Mouse (Mus musculus): ENCODE measurements around the gene Gmip. TPM values are rescaled to one million over a fixed set of nuclear protein-coding genes. Genes with fewer than 3 reads are reported as not detected.

The Gmip gene
- 1.6 TPM for polyA plus RNA-seq (2014; fragmentation: Illumina TruSeq; extraction: RNeasy Lipid Tissue Mini Kit (QIAGEN cat#74804); ENCODE audit: low read depth, low replicate concordance)

DNA sequence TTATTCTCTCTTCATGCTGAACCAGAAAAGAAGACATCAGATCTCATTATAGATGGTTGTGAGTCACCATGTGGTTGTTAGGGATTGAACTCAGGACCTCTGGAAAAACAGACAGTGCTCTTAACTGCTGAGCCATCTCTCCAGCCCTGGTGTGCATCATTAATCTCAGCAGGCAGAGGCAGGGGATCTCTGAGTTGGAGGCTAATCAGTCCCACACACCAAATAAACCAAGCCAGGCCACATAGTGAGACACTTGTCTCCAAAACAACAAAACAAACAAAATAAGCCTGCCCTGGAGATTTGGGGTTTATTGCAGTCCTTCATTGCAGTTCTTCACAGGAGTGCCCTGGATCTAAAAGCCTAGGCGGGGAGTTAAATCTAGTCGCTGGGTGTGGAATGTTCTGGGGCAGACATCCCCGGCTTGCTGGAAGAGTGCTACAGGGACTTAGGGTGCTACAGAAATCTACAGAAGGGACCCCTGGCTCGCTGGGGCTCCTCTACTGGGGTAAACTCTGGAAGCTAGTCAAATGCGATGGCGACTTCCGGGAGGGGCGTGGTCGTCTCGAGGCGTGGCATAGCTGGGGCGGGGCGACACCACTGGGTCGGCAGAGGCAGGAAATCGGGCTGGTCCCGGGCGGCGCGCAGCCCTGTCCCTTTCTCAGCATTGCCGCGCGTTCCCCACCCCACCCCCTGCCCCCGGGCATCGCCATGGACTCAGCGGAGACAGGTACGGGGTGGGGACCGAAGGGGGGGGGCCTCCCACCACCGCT is at the start of gene Gmip:
Gmip (plus strand) TSS at position 586 of the 770 bp plus-strand sequence.

DNA sequence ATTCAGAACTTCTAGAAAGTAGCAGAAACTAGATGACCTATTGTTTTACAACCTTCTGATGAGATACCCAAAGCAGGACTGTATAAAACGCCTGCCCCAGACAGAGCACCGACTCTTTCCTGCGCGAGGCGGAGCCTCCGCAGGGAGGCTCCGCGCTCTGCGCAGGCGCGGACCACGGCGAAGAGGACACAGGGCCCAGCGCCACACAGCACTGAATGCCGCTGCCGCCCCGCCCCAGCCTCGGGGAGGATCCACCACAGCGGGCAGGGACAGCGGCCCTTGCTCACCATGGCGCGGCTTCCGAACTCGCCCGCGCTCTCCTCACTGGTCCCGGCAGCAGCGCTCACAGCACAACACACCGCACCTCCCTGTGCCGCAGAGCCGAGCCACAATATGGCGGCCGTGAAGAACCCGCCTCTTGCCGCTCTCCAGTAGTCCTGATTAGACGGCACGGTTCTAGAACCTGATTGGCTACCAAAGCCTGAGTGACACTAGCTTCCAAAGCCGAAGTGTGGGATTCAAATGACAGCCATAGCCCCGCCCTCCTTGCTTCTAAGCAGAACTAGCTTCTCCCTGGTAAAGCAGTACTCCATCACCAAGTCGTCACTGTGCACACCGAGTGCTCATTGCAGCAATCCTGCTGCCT is 33.9 kb upstream of the Gmip start, which contains the start of gene Gm20422:
Gm20422 (minus strand) TSS at position 384 of the 646 bp plus-strand sequence.

DNA sequence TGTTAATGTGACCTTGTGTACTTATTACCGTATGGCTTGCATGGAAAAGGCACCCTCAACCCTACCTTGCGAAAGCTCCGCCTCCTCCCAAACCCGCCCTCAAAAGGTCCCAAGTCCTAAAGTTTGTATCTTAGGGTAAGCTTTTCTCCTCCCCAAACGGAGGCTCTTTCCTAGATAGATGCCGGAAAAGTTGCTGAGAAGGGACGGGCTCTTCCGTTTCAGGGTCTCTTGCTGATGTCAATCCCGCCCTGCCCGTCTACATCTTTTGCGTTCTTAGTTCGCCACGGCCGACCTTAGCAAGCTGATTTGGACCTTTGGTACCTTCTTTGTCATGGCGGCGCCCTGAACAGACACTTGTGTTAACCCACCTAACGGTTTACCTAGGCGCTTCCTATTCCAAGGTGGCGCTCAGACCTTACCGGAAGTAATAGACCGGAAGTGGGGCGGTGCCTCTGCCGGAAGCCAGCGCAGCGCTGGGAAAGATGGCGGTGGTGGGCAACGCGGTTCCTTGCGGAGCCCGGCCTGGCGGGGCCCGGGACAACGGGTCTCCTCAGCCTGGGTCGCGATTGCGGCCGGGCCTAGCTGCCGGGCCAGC is 17.6 kb upstream of the Gmip start, which contains the start of the genes Atp13a1 and Zfp866:
Atp13a1 (plus strand) TSS at position 391 of the 595 bp plus-strand sequence.
Zfp866 (minus strand) TSS at position 406 of the 595 bp plus-strand sequence.

DNA sequence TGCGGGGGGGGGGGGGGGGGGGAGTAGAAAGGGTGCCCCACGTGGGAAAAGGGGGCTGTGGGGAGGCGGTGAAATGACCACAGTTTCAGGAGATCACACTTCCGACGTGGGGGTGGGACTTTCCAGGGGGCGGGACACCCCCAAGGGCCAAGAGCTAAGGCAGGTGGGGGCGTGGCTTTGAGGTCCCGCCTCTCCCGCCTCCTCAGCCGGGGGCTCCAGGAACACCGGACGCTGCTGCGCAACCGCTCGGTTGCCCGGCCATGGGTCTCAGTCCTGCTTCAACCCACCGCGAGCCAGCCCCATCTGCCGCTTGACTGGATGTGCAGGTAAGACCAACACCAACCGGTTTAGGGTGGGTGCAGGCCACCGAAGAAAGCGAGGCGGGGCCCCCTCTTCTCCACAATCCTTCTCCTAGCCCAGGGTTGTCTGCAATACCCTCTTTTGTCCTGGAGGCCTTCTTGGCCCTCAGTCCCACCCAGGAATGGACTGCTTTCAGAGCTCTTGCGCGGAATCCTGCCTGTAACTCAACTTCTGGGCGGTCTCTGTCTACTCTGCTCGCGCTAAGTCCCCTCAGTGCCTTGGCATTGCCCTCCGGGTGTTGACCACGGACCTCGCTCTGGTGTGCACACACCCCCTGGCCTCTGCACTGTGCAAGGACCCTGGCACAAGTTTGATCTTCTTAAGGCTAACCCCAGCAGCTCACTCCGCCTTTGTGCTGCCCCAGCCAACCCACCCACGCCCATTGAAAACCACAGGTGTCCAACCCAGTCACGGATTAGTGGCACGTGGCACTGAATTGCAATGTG is 14.1 kb downstream of the Gmip start, which contains the start of gene Lpar2:
Lpar2 (plus strand) TSS at position 44 of the 806 bp plus-strand sequence.

DNA sequence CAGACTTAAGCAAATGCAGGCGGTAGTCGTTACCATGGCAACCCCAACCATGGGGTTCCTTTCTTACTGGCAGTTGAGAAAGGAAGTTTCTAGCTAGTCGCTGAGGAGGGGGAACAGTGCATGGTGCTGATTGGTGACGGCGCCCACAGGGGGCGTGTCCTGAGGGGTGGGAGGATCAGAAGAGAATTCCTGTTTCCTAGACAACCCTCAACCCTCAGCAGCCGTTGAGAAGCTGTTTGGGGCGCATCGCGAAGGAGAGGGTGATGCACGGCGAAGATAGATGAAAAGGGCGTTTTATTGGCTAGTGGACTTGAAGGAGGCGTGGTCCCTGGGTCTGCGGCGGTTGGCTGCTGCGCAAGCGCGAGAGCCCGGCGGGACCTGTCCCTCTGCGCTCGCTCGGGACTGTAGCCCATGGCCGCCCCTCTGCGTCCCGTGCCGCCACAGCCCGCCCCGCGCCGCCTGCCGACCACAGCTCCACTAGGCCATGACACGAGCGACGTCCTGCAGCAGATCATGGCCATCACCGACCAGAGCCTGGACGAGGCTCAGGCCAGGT is 23.9 kb downstream of the Gmip start, which contains the start of gene Pbx4:
Pbx4 (plus strand) TSS at position 194 of the 556 bp plus-strand sequence.

Other genes starting within 250 kb of the Gmip start
- 17.1 TPM for gene Zfp868, start 183.1 kb upstream of the Gmip start, polyA plus RNA-seq (2014; fragmentation: Illumina TruSeq; extraction: RNeasy Lipid Tissue Mini Kit (QIAGEN cat#74804); ENCODE audit: low read depth, low replicate concordance)
- gene Zfp964, start 154.2 kb upstream of the Gmip start, polyA plus RNA-seq (2014; fragmentation: Illumina TruSeq; extraction: RNeasy Lipid Tissue Mini Kit (QIAGEN cat#74804); ENCODE audit: low read depth, low replicate concordance), result 3.2 TPM
- gene Zfp869, start 98.0 kb upstream of the Gmip start, polyA plus RNA-seq (2014; fragmentation: Illumina TruSeq; extraction: RNeasy Lipid Tissue Mini Kit (QIAGEN cat#74804); ENCODE audit: low read depth, low replicate concordance), result 29.0 TPM
- gene Zfp963, start 58.7 kb upstream of the Gmip start, polyA plus RNA-seq (2014; fragmentation: Illumina TruSeq; extraction: RNeasy Lipid Tissue Mini Kit (QIAGEN cat#74804); ENCODE audit: low read depth, low replicate concordance), result 8.7 TPM
- not detected for gene Gm20422, start 33.8 kb upstream of the Gmip start, polyA plus RNA-seq (2014; fragmentation: Illumina TruSeq; extraction: RNeasy Lipid Tissue Mini Kit (QIAGEN cat#74804); ENCODE audit: low read depth, low replicate concordance)
- gene Atp13a1, start 17.5 kb upstream of the Gmip start, polyA plus RNA-seq (2014; fragmentation: Illumina TruSeq; extraction: RNeasy Lipid Tissue Mini Kit (QIAGEN cat#74804); ENCODE audit: low read depth, low replicate concordance), result 1.7 TPM
- gene Zfp866, start 17.5 kb upstream of the Gmip start, polyA plus RNA-seq (2014; fragmentation: Illumina TruSeq; extraction: RNeasy Lipid Tissue Mini Kit (QIAGEN cat#74804); ENCODE audit: low read depth, low replicate concordance), result 13.6 TPM
- 0.21 TPM for gene Lpar2, start 13.8 kb downstream of the Gmip start, polyA plus RNA-seq (2014; fragmentation: Illumina TruSeq; extraction: RNeasy Lipid Tissue Mini Kit (QIAGEN cat#74804); ENCODE audit: low read depth, low replicate concordance)
- not detected for gene Pbx4, start 23.8 kb downstream of the Gmip start, polyA plus RNA-seq (2014; fragmentation: Illumina TruSeq; extraction: RNeasy Lipid Tissue Mini Kit (QIAGEN cat#74804); ENCODE audit: low read depth, low replicate concordance)
- gene Cilp2, start 79.0 kb downstream of the Gmip start, polyA plus RNA-seq (2014; fragmentation: Illumina TruSeq; extraction: RNeasy Lipid Tissue Mini Kit (QIAGEN cat#74804); ENCODE audit: low read depth, low replicate concordance), result not detected
- not detected for gene Tssk6, start 93.5 kb downstream of the Gmip start, polyA plus RNA-seq (2014; fragmentation: Illumina TruSeq; extraction: RNeasy Lipid Tissue Mini Kit (QIAGEN cat#74804); ENCODE audit: low read depth, low replicate concordance)
- 2.1 TPM for gene Ndufa13, start 93.9 kb downstream of the Gmip start, polyA plus RNA-seq (2014; fragmentation: Illumina TruSeq; extraction: RNeasy Lipid Tissue Mini Kit (QIAGEN cat#74804); ENCODE audit: low read depth, low replicate concordance)
- not detected for gene Yjefn3, start 94.0 kb downstream of the Gmip start, polyA plus RNA-seq (2014; fragmentation: Illumina TruSeq; extraction: RNeasy Lipid Tissue Mini Kit (QIAGEN cat#74804); ENCODE audit: low read depth, low replicate concordance)
- 3.9 TPM for gene Gatad2a, start 187.7 kb downstream of the Gmip start, polyA plus RNA-seq (2014; fragmentation: Illumina TruSeq; extraction: RNeasy Lipid Tissue Mini Kit (QIAGEN cat#74804); ENCODE audit: low read depth, low replicate concordance)
- gene Mau2, start 234.1 kb downstream of the Gmip start, polyA plus RNA-seq (2014; fragmentation: Illumina TruSeq; extraction: RNeasy Lipid Tissue Mini Kit (QIAGEN cat#74804); ENCODE audit: low read depth, low replicate concordance), result 4.5 TPM
- 3.7 TPM for gene Sugp1, start 234.1 kb downstream of the Gmip start, polyA plus RNA-seq (2014; fragmentation: Illumina TruSeq; extraction: RNeasy Lipid Tissue Mini Kit (QIAGEN cat#74804); ENCODE audit: low read depth, low replicate concordance)

Measured in liver, adult 10 weeks (tissue).